Mouse (Mus musculus) mouse embryonic stem cell (cell line): ENCODE results near the gene Slc47a2.

Experiments
- in situ Hi-C, 2 experiments: fragments of 300-500 bp; cut with MboI; formaldehyde crosslinking; loops; 1 replicate in 1 of 2; 3 replicates in 1 of 2; pipeline ENCODE4 v1.14.3; 2019 to 2020; ENCODE audit warnings: low sequenced_read_pairs in 2 of 2, low pct_unique_long_range_greater_than_20kb in 1 of 2, mixed read lengths in 1 of 2; ENCODE audit not compliant: unreplicated experiment in 1 of 2

The Slc47a2 gene

GRCm38 (mm10) chr11:61297326-61297725 lies 45.3 kb downstream of the Slc47a2 start:
- in situ Hi-C loops = no loop called here

GRCm38 (mm10) chr11:61296556-61296955 lies 46.1 kb downstream of the Slc47a2 start:
- in situ Hi-C loops = no loop called here

- in situ Hi-C loops = no loop called here
These were observed 47.1 kb downstream of the Slc47a2 start for GRCm38 (mm10) chr11:61295556-61295955.

GRCm38 (mm10) chr11:61294431-61294830 lies 48.2 kb downstream of the Slc47a2 start:
- in situ Hi-C loops = no loop called here

GRCm38 (mm10) chr11:61293251-61293650 lies 49.4 kb downstream of the Slc47a2 start:
- in situ Hi-C loops = no loop called here

GRCm38 (mm10) chr11:61284323-61284722 lies 58.3 kb downstream of the Slc47a2 start:
- in situ Hi-C loops = no loop called here

GRCm38 (mm10) chr11:61283414-61284049 lies 59.1 kb downstream of the Slc47a2 start:
- in situ Hi-C loops = no loop called here

- in situ Hi-C loops = no loop called here
These were observed 64.1 kb downstream of the Slc47a2 start for GRCm38 (mm10) chr11:61278445-61279077.

GRCm38 (mm10) chr11:61277937-61278336 lies 64.7 kb downstream of the Slc47a2 start:
- in situ Hi-C loops = no loop called here

GRCm38 (mm10) chr11:61276482-61276881 lies 66.2 kb downstream of the Slc47a2 start:
- in situ Hi-C loops = no loop called here

- in situ Hi-C loops = no loop called here
These were observed 67.6 kb downstream of the Slc47a2 start for GRCm38 (mm10) chr11:61275106-61275505.

- in situ Hi-C loops = no loop called here
These were observed 68.2 kb downstream of the Slc47a2 start for GRCm38 (mm10) chr11:61274421-61274820.

GRCm38 (mm10) chr11:61273928-61274327 lies 68.7 kb downstream of the Slc47a2 start:
- in situ Hi-C loops = no loop called here

- in situ Hi-C loops = no loop called here
These were observed 71.0 kb downstream of the Slc47a2 start for GRCm38 (mm10) chr11:61271612-61272011.

- in situ Hi-C loops = no loop called here
These were observed 72.3 kb downstream of the Slc47a2 start for GRCm38 (mm10) chr11:61270406-61270805.

- in situ Hi-C loops = no loop called here
These were observed 73.9 kb downstream of the Slc47a2 start for GRCm38 (mm10) chr11:61268626-61269349.

GRCm38 (mm10) chr11:61266551-61267533 lies 75.8 kb downstream of the Slc47a2 start, which contains the start of gene Aldh3a2:
Gene Aldh3a2, minus strand, starts transcription at chr11:61267464.
- in situ Hi-C loops = no loop called here

GRCm38 (mm10) chr11:61263841-61264240 lies 78.8 kb downstream of the Slc47a2 start:
- in situ Hi-C loops = no loop called here
